Mouse (Mus musculus) right cerebral cortex, postnatal 4 days (tissue): ENCODE data around the gene Atxn2l.

Source experiments
- DNase-seq: peaks from one replicate; pipeline ENCODE4 v3.0.0-alpha.2; 2022

Gene Atxn2l

DNA sequence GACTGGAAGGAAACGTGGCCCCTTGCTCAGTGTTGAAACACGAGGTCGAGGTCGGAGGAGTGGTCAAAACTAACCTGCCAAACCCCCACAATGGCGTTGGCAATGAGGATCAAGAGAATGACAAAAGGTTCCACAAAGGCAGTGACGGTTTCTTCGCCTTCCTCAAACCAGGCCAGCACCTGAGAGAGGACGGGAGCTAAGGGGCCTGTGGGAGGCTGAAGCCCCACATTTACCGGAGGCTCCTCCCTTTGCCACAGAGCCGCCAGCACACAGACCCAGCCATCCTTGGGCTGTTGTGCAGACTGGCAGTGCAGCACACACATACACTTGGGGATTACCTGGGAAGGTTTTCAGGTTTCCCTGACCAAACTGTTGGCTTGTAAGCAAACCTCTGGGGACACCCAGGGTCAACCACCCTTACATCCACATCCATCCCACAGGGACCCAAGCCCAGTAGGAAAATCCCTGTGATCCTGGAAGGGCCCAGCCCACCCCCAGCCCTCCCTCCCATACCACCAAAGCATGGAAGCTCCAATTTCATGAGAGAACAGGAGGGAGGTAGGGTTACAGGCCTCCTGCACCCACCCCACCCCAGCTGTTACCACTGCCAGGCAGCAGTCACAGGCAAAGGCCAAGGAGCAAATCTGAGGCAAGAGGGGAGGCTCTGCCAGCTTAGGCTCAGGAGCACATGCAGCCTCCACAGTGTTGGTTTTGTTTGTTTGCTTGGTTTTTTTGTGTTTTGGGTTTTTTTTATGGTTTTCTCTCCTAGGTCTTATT, 42.4 kb downstream of the Atxn2l start:
- no peak for DNase-seq

DNA sequence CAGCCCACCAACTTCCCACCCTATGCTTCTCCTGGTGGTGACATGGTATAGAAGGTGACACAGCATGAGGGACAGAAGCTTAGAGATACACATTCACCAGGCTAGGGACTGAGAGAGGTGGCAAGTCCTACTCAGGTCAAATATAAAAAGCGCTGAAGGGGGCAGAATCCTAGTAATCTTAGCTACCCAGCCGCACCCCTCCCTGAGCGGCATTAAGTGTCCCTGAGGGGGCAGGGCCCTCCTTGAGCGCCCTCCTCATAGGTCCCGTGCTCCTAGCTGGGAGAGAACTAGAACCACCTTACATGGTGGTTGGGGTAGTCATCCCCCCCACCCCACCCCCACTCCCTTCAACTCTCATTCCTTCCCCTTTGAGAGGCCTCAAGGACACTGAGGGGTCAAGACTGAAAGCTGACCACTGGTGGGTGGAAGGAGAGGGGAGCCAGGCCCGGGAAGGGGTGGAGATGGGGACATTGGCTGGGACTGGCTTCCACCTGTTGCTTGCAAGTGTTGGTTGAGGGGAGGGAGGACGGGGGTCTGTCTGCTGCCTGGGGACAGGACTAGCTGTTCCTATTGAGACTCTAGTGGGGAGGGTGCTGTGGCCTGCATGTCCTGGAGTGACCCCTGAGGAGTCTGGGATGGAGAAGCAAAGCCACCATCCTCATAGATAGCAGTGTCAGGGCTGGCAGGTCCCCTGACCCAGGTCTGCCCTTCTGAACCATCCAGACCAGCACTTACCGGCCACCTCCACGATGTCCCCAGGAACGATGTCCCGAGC, 44.2 kb downstream of the Atxn2l start:
- DNase-seq = no peak

DNA sequence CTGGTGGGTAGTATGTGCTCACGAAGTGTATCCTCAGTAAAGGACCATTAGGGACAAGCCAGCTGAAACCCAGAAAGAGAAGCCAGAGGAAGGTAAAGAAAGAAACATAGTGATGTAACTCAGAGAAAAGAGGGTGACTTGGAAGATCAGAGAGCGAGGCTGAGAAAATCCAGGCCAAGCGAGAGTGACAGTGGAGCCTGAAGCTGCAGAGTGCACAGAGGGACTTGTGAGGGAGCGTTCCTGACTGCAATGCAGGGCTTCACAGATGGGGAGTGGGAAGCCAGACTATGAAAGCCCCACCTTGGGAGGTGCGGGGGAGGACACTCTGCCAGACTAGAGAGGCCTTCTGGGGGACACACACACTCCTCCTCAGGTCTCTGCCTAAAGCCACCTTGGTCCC, 45.0 kb downstream of the Atxn2l start:
- no peak for DNase-seq

DNA sequence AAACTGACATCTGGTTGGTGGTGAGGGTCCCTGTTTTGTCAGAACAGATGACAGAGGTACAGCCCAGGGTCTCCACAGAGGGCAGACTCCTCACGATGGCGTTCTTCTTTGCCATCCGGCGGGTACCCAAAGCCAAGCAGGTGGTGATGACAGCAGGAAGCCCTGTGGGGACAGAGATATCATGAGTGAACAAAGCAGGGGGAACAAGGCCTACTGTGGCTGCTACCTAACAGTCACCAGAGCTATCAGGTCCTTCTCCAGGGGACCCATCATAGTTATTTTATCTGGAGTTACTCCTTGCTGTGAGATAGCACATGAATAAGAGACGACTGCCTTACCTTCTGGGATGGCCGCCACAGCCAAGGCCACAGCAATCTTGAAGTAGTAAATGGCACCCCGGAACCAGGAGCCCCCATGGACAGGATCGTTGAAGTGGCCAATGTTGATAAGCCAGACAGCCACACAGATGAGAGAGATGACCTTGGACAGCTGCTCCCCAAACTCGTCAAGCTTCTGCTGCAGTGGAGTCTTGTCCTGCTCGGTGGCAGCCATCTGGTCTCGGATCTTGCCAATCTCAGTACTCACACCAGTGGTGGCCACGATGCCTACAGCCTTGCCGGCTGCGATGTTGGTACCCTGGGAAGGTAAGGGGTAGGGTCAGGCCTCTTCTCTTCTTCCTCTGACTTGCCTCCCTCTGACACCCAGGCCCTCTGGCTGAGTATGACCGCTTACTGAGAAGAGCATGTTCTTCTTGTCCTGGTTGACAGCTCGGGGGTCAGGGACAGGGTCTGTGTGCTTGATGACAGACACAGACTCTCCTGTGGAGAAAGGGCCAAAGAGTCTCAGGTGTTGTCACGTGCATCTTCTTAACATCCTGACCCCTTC, 46.6 kb downstream of the Atxn2l start:
- DNase-seq = no peak

DNA sequence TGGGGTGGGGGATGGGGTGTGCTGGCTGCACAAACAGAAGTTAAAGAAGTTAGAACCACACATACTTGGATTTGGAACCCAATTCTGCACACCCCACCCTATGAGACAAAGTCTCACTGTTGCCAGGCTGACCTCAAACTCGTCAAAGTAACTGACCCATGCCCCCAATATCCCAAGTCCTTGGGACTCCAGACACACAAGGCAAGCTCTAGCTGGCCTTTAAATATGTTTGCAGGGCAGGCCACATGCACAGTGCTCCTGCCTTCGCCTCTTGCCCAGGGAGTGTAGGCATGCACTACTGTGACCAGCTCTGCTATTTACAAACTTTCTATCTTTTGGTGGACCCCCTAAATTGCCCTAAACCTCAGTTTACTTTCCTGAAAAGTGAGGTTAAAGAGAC, 48.0 kb downstream of the Atxn2l start:
- DNase-seq = no peak

DNA sequence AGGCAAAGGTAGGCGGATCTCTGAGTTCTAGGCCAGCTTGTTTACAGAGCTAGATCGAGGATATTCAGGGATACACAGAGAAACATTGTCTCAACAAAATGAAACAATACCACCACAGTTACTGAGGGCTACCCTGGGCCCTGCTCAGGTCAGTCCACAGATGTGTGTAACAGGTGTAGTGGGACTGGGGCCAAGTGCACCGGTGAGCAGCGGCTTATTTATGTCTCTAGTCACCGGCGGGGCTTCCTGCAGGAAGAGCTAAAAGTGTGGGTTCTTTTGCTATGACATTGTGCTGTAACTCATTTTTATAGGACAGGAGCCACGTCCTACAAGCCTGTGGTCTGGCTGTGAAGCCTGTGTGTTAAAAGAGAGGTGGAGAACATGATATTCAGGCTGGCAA, 49.4 kb downstream of the Atxn2l start:
- no peak for DNase-seq

DNA sequence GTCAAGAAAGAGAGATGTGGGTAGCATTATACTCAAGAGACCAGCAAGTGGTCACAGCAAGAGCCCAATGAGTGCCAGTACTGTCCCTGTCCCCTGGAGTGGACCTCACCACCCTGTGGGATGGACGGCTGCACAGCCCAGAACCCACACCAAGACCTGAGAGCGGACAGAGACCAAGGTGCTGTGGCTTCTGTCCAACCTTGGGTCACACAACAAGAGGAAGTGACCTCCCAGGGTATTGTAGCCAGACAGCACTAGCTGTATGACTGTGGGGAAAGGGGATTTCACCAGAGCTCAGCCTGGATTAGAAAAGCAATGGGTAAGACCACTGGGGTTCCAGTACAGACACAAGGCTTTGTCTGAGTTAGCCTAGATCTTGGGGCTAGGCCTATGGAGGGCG, 51.0 kb downstream of the Atxn2l start:
- no peak for DNase-seq

DNA sequence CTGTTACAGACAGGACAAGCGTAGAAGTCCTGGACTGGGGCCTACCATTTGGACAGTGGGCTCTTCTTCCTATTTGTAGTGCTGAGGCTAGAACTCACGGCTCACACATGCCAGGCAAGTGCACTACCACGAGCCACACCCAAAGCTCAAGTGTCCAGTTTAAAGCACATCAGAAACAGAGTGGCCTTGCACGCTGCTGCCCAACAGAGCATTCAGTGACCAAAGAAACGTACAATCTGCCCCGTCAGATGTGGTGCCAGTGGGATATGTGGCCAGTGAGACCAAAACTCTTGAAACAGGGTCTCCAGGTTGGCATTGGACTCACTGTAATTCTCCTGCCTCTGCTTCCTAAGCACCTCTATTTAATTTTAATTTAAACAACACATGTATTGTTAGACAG, 52.6 kb downstream of the Atxn2l start:
- no peak for DNase-seq

DNA sequence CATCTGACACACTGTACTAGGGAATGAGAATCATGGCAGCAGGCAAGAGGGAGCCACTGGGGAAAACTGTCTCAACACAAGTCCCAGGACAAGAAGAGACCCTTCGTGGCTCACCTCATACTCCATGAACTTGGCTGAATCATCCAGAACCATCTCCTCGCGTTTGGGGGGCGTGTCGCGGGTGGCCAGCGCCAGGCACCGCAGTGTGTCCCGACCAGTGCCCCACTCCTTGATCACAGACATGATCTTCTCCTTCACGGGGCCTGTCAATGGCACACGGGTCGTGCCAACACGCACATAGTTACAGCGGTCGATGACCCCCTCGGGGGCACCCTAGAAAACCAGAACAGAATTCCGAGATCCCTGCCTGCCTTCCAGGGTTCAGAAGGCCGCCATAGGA, 53.2 kb downstream of the Atxn2l start:
- no peak for DNase-seq

DNA sequence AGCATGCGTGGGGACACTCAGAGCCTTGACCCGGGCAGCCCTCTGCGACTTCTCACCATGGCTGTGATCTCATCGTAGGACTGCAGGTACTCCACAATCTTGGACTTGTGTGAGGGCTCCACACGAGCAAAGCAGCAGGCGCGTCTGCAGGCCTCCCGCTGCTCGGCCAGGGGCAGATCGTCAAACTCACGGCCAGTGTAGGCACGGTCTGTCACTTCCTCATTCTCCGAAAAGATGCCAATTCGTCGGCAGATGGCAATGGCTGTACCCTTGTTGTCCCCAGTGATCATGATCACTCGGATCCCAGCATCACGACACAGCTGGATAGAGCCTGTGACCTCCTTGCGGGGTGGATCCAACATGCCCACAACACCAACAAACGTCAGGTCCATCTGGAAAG, 54.8 kb downstream of the Atxn2l start:
- no peak for DNase-seq

DNA sequence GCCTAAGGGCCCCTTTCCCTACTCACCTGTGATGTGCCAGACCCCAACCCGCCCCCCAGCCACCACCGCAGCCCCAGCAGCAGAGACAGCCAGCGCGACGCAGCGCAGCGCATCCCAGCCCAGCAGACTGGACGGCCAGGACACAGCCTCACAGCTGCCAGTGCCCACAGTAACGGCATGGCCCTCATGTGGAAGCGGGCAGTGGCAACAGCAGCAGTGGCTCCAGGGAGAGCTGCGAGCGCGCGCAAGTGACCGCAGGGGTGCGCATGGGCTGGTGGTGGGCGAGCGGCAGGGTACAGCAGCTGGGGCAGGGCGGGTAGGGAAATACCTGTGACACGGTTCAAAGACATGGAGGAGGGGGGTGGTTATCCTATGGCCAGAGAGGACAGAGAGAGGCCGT, 57.0 kb downstream of the Atxn2l start:
- DNase-seq = no peak

DNA sequence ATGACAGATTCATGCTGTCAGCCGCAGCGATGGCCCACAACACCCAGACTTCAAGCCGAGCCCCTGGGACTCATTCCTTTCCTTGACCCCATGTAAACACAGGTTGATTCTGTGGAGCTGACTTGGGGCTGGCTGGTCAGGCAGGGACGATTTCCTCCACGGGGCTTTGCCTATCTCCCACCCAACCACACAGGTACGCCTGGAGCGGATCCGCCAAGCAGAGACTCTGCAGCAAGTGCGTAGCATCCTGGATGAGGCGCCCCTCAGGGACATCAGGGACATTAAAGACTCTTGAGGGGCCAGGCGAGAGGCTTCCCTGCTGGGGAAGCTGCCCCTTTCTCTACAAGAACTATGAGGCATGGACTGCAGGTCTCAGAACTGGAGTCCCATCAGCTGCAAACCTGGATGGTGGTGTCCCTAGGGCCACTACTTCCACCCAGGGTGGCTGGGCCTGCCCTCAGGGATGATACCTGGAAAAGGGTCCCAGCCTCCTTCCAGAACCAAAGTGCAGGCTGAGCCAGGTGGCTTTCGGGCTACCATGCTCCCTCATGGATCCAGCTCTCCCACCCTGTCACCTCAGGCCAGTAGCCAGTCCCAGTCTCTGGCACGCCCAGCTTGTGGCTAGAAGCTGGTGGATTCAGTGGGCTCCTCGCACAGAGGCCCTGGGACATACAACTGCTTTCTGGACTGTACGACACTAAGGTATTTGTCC, 58.0 kb downstream of the Atxn2l start:
- DNase-seq = no peak

DNA sequence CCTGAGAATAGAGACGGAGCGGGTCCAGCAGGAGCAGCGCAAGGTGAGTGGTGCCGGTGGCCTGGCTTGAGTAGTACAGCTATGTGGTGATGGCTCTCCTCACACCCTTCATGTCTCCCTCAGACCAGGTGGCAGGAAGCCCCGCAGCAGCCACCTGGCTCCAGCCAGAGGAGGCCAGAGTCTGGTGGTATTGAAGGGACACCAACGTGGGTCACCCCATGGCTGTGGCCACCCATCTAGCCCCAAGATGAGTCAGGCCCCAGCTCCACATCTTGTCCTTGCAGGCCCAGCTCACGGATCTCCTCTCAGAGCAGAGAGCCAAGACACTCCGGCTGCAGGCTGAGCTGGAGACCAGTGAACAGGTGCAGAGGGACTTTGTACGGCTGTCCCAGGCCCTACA, 58.7 kb downstream of the Atxn2l start:
- no peak for DNase-seq

DNA sequence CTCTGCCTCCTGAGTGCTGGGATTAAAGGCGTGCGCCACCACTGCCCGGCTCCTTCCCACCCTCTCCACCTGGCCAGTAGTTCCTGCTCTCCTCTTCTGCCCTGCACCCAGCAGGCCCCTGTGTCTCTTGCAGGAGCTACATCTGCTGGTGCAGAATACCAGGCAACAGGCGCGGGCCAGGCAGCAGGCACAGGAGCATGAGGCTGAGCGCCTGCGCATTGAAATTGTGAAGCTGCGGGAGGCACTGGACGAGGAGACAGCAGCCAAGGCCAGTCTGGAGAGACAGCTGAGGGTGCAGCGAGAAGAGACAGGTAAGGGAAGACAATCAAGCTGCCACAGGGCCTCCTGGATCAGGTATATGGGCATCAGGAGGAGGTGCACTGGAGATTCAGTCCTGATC, 59.2 kb downstream of the Atxn2l start:
- DNase-seq = no peak
